Mouse (Mus musculus) liver, adult 2 months (tissue): ENCODE results near the gene Vegfb. TPM values are rescaled to one million over a fixed set of nuclear protein-coding genes. Genes with fewer than 3 reads are reported as not detected.

Source experiments
- DNase-seq: peaks from one replicate; pipeline ENCODE4 v3.0.0-alpha.2; 2011; ENCODE audit warnings: low read depth, low spot score; ENCODE audit errors: extremely low read depth
- H3K27ac ChIP-seq: fragments of 200-500 bp; replicated peaks from 2 replicates; pipeline ENCODE4 v1.5.1; 2012; ENCODE audit warnings: low read depth, mild to moderate bottlenecking, control low read depth, inconsistent platforms, low read length; ENCODE audit not compliant: insufficient read depth
- H3K27me3 ChIP-seq: fragments of 200-500 bp; 2 replicates; pipeline ENCODE4 v1.6.1; 2012; ENCODE audit warnings: mild to moderate bottlenecking, moderate library complexity, low read length, inconsistent platforms; ENCODE audit not compliant: control insufficient read depth, insufficient read depth
- H3K36me3 ChIP-seq: fragments of 200-500 bp; 2 replicates; pipeline ENCODE4 v1.6.1; 2012; ENCODE audit warnings: low read length, inconsistent platforms; ENCODE audit not compliant: control insufficient read depth, insufficient read depth
- H3K4me1 ChIP-seq: fragments of 200-500 bp; 2 replicates; pipeline ENCODE4 v1.6.1; 2011; ENCODE audit warnings: low read length; ENCODE audit not compliant: control insufficient read depth, insufficient read depth
- H3K4me3 ChIP-seq: fragments of 200-500 bp; 2 replicates; pipeline ENCODE4 v1.5.1; 2011; ENCODE audit warnings: low read depth, mild to moderate bottlenecking, control low read depth, low read length, moderate library complexity; ENCODE audit not compliant: insufficient read depth
- H3K79me2 ChIP-seq: fragments of 200-500 bp; 2 replicates; pipeline ENCODE4 v1.6.1; 2012; ENCODE audit warnings: inconsistent platforms, mild to moderate bottlenecking, low read length, moderate library complexity; ENCODE audit not compliant: control insufficient read depth, insufficient read depth
- H3K9ac ChIP-seq: fragments of 200-500 bp; 2 replicates; pipeline ENCODE4 v1.6.1; 2012; ENCODE audit warnings: low read depth, mild to moderate bottlenecking, control low read depth, inconsistent platforms, low read length
- CTCF ChIP-seq: fragments of 200-500 bp; IDR thresholded peaks from 2 replicates; pipeline ENCODE4 v1.5.1; 2011; ENCODE audit warnings: low read depth, low read length, control low read depth
- POLR2A ChIP-seq: fragments of 200-500 bp; IDR thresholded peaks from 2 replicates; pipeline ENCODE4 v1.6.1; 2011; ENCODE audit warnings: low read length, control low read depth; ENCODE audit not compliant: insufficient read depth; ENCODE audit errors: extremely low read depth
- WGBS: fragments of 180-500 bp; shearing (Covaris S2); methylation state at CpG from one replicate; pipeline ENCODE4 v1.1.7; 2018; 5-methylcytosine and 5-hydroxymethylcytosine counted together
- polyA plus RNA-seq: library from polyadenylated mRNA; depleted of rRNA; stranded (reverse); fragments of >200 nt; gene quantifications from 2 replicates; pipeline ENCODE4 v1.2.3, GENCODE M21; 2012
- total RNA-seq: library from RNA; depleted of rRNA; stranded (reverse); fragments of >200 nt; gene quantifications from 2 replicates; pipeline ENCODE4 v1.2.3, GENCODE M21; 2014

Vegfb gene
- total and polyA plus RNA-seq, 2 experiments: 1.9 to 20.4 TPM

DNA sequence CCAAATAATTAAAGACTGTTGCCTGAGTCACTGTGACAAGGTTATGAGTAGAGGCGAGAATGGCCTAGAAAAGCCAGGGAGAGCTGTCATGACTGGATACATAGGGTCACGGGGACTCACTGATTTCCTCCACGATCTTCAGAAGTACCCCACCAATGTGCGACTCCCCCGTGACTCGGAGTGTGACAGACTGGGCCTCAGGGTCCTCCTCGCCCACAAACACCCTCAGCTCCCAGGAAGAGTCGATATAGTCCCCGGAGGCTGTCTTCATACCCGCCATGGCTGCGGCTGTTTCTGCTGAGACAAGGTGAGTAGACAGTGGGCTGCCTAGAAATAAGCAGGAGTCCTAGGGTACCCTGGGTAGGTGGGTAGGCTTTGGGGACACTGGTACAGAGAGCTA lies 31.1 kb upstream of the Vegfb start:
- Histone ChIP-seq H3K27ac (peak overlapping the region; percentile 42), H3K9ac (0 out of 2 replicates have a peak overlapping the region, but pooled peaks have one; percentile 26), H3K4me3 (peak overlapping the region; percentile 21), H3K27me3 (no peaks in the 10 kb centered on the region), H3K4me1 (no peaks in the 10 kb centered on the region), H3K79me2 (no peaks in the 10 kb centered on the region), H3K36me3 (peaks cover 23% of the 10 kb centered on the region)
- no peak for DNase-seq
- WGBS: 73% methylated on average over 11 of the region's 11 CpGs
- no peak for TF ChIP-seq POLR2A

- Histone ChIP-seq H3K4me1 (no peaks in the 10 kb centered on the region), H3K36me3 (peaks cover 18% of the 10 kb centered on the region), H3K27ac (peak overlapping the region; percentile 42), H3K4me3 (no peak overlapping the region; the same call in 1 of the 2 replicates), H3K27me3 (no peaks in the 10 kb centered on the region), H3K79me2 (no peaks in the 10 kb centered on the region), H3K9ac (0 out of 2 replicates have a peak overlapping the region, but pooled peaks have one; percentile 2)
- DNase-seq: no peak
- WGBS: 67% methylated on average over 12 of the region's 12 CpGs
- TF ChIP-seq POLR2A (no peak), CTCF (no peak)
These were observed 30.3 kb upstream of the Vegfb start for GRCm38 (mm10) chr19:7017541-7018457.

GRCm38 (mm10) chr19:7014481-7015135 lies 27.2 kb upstream of the Vegfb start:
- H3K36me3 ChIP-seq: no peaks in the 10 kb centered on the region
- TF ChIP-seq POLR2A: no peak
- no peak for TF ChIP-seq CTCF

DNA sequence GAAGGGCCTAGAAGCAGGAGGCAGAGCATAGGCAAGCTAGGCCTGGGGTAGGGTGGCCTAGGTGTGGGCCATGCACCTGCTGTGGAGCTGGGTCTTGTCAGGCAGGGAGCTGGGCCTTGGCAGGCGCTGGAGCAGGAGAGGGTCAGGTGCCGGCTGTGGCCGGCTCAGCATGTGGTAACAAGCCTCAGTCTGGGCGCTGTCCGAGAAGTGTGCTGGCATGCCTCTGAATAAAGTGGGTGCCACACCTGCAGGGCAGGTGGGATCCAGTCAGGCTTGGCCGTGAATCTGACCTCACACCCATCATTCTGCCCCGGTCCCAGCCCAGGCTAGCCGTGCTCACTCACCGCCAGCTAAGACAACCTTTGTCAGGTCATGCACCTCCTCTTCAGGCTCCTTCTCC lies 26.5 kb upstream of the Vegfb start:
- 95% methylated on average over 9 of the region's 9 CpGs for WGBS
- no peak overlapping the region for H3K9ac ChIP-seq
- H3K27me3 ChIP-seq: no peaks in the 10 kb centered on the region
- H3K36me3 ChIP-seq: no peaks in the 10 kb centered on the region
- no peak for DNase-seq
- H3K27ac ChIP-seq: no peak overlapping the region
- no peak overlapping the region for H3K4me3 ChIP-seq
- no peaks in the 10 kb centered on the region for H3K79me2 ChIP-seq
- no peak for TF ChIP-seq POLR2A
- no peak for TF ChIP-seq CTCF
- peaks cover 2% of the 10 kb centered on the region; the same call in 1 of the 2 replicates for H3K4me1 ChIP-seq

More at GRCm38 (mm10) chr19:7014481-7015135, 27.2 kb upstream of the Vegfb start:
- peaks cover 2% of the 10 kb centered on the region; the same call in 1 of the 2 replicates for H3K4me1 ChIP-seq
- H3K27ac ChIP-seq: no peak overlapping the region
- no peaks in the 10 kb centered on the region for H3K27me3 ChIP-seq
- H3K79me2 ChIP-seq: no peaks in the 10 kb centered on the region
- WGBS: 91% methylated on average over 20 of the region's 20 CpGs
- no peak overlapping the region for H3K9ac ChIP-seq
- H3K4me3 ChIP-seq: no peak overlapping the region
- no peak for DNase-seq

DNA sequence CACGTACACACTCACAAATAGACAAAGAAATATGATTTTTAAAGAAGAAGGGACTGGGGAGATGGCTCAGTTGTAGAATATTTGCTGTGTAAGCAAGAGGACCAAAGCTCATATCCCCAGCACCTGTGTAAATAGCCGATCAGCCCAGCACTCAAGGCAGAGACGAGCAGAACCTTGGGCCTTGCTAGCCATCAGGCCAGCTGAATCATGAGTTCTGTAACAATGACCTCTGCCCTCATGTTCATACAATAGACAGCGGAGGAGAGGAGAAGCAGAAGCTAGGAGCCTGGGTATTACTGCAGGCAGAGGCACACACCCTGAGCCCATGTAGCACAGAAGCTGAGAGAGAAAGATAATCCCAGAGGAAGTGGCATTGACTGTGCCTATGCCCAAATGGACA lies 25.0 kb upstream of the Vegfb start:
- no peak overlapping the region for H3K4me3 ChIP-seq
- no peak for TF ChIP-seq CTCF
- no peak for TF ChIP-seq POLR2A
- H3K79me2 ChIP-seq: no peaks in the 10 kb centered on the region
- no peak overlapping the region for H3K27ac ChIP-seq
- DNase-seq: peak; percentile 42
- H3K36me3 ChIP-seq: no peaks in the 10 kb centered on the region
- H3K9ac ChIP-seq: no peak overlapping the region
- no peaks in the 10 kb centered on the region for H3K27me3 ChIP-seq
- WGBS: 32% methylated on average over 4 of the region's 4 CpGs
- H3K4me1 ChIP-seq: peaks cover 2% of the 10 kb centered on the region; the same call in 1 of the 2 replicates
